Mouse (Mus musculus) CH12.LX (cell line): Measurements from ENCODE around the gene Abtb2. TPM values are rescaled to one million over a fixed set of nuclear protein-coding genes. Genes with fewer than 3 reads are reported as not detected.

Experiments
- DNase-seq: peaks from one replicate; pipeline ENCODE4 v3.0.0-alpha.2; 2013; ENCODE audit errors: extremely low read depth
- H3K27ac ChIP-seq: 2 replicates; pipeline ENCODE4 v1.5.1; 2012; ENCODE audit warnings: low read depth, mild to moderate bottlenecking, control low read depth, moderate library complexity; ENCODE audit not compliant: insufficient read depth
- H3K27me3 ChIP-seq: replicated peaks from 2 replicates; pipeline ENCODE3; 2012; ENCODE audit warnings: inconsistent platforms
- H3K36me3 ChIP-seq, 2 experiments: replicated peaks in 1 of 2; 2 replicates each; pipeline versions ENCODE3 to v1.6.1; 2012; ENCODE audit warnings: inconsistent platforms in 1 of 2, low read length in 1 of 2, mild to moderate bottlenecking in 1 of 2, mixed read lengths in 1 of 2, moderate library complexity in 1 of 2; ENCODE audit not compliant: control insufficient read depth in 1 of 2, insufficient read depth in 1 of 2
- H3K4me1 ChIP-seq, 2 experiments: 2 replicates each; pipeline ENCODE4 v1.6.1; 2012; ENCODE audit warnings: inconsistent platforms in 1 of 2, moderate library complexity in 1 of 2; ENCODE audit not compliant: insufficient read depth in 2 of 2, control insufficient read depth in 1 of 2
- H3K4me2 ChIP-seq: 2 replicates; pipeline ENCODE4 v1.6.1; 2012; ENCODE audit warnings: low read depth, mild to moderate bottlenecking, control low read depth; ENCODE audit not compliant: poor library complexity, insufficient read depth, severe bottlenecking
- H3K4me3 ChIP-seq, 3 experiments: fragments of 150-350 bp in 1 of 3; sonication (generic) in 1 of 3; replicated peaks in 1 of 3; 2 replicates each; pipeline versions ENCODE3 to v1.5.1; 2011 to 2012; ENCODE audit warnings: low read depth in 2 of 3, low read length in 2 of 3, mild to moderate bottlenecking in 2 of 3, moderate library complexity in 2 of 3, control low read depth in 1 of 3, improper control_type of control experiment in 1 of 3, inconsistent platforms in 1 of 3, mixed read lengths in 1 of 3; ENCODE audit not compliant: poor library complexity in 1 of 3
- H3K79me2 ChIP-seq: replicated peaks from 2 replicates; pipeline ENCODE4 v1.6.1; 2012; ENCODE audit warnings: mild to moderate bottlenecking, moderate library complexity; ENCODE audit not compliant: control insufficient read depth, poor library complexity, insufficient read depth, severe bottlenecking; ENCODE audit errors: extremely low read depth
- H3K9ac ChIP-seq: 2 replicates; pipeline ENCODE4 v1.6.1; 2012; ENCODE audit warnings: low read depth, mild to moderate bottlenecking, control low read depth, moderate library complexity; ENCODE audit not compliant: insufficient read depth
- H3K9me3 ChIP-seq: replicated peaks from 2 replicates; pipeline ENCODE3; 2012; ENCODE audit warnings: low read length, inconsistent platforms, mixed read lengths
- CHD1 ChIP-seq: IDR thresholded peaks from 2 replicates; pipeline ENCODE4 v1.6.1; 2012; ENCODE audit warnings: low read depth, low read length, improper control_type of control experiment, inconsistent platforms
- CTCF ChIP-seq, 2 experiments: IDR thresholded peaks in 1 of 2; conservative IDR thresholded peaks in 1 of 2; 2 replicates each; pipeline ENCODE4 v1.5.1; 2011 to 2012; ENCODE audit warnings: low read depth in 2 of 2, low read length in 2 of 2, improper control_type of control experiment in 1 of 2, inconsistent platforms in 1 of 2, mild to moderate bottlenecking in 1 of 2, moderate library complexity in 1 of 2
- E2F4 ChIP-seq: IDR thresholded peaks from 2 replicates; pipeline ENCODE4 v1.6.1; 2011; ENCODE audit warnings: low read depth, low read length, improper control_type of control experiment; ENCODE audit not compliant: insufficient replicate concordance
- JUN ChIP-seq: IDR thresholded peaks from 2 replicates; pipeline ENCODE4 v1.6.1; 2011; ENCODE audit warnings: low read depth, mild to moderate bottlenecking, low read length, improper control_type of control experiment, moderate library complexity; ENCODE audit not compliant: insufficient read depth
- MYC ChIP-seq: IDR thresholded peaks from 2 replicates; pipeline ENCODE4 v1.6.1; 2011; ENCODE audit warnings: low read depth, mild to moderate bottlenecking, improper control_type of control experiment, low read length
- NELFE ChIP-seq: IDR thresholded peaks from 2 replicates; pipeline ENCODE4 v1.6.1; 2011; ENCODE audit warnings: low read depth, low read length, improper control_type of control experiment
- POLR2A ChIP-seq: IDR thresholded peaks from 2 replicates; pipeline ENCODE4 v1.6.1; 2011; ENCODE audit warnings: low read depth, mild to moderate bottlenecking, improper control_type of control experiment, low read length
- RAD21 ChIP-seq: IDR thresholded peaks from 2 replicates; pipeline ENCODE4 v1.6.1; 2011; ENCODE audit warnings: low read depth, mild to moderate bottlenecking, low read length, improper control_type of control experiment, moderate library complexity
- USF1 ChIP-seq: IDR thresholded peaks from 2 replicates; pipeline ENCODE4 v1.6.1; 2014; ENCODE audit warnings: low read depth, mild to moderate bottlenecking, inconsistent platforms, low read length, improper control_type of control experiment
- ZNF384 ChIP-seq: IDR thresholded peaks from 2 replicates; pipeline ENCODE4 v1.6.1; 2012; ENCODE audit warnings: low read depth, low read length, improper control_type of control experiment, inconsistent platforms
- dilution Hi-C: fragments of 300-500 bp; cut with MboI; formaldehyde crosslinking; loops from 2 replicates; pipeline ENCODE4 v1.14.3; 2020; ENCODE audit warnings: low sequenced_read_pairs; ENCODE audit not compliant: extremely low pct_unique_long_range_greater_than_20kb, extremely low pct_ligation_motif_present
- in situ Hi-C: fragments of 300-500 bp; cut with MboI; formaldehyde crosslinking; loops from 3 replicates; pipeline ENCODE4 v1.14.3; 2019; ENCODE audit warnings: low sequenced_read_pairs, low pct_ligation_motif_present, low pct_unique_long_range_greater_than_20kb, mixed read lengths
- polyA plus RNA-seq: library from polyadenylated mRNA; unstranded; fragments of >175 nt; gene quantifications from 2 replicates; pipeline ENCODE4 v1.2.1, GENCODE M21; 2012; ENCODE audit warnings: low read depth; ENCODE audit not compliant: insufficient read length
- total RNA-seq, 2 experiments: library from RNA; depleted of rRNA; stranded (reverse); fragments of 300-350 nt in 1 of 2; fragments of >200 nt in 1 of 2; gene quantifications; 2 replicates each; pipeline ENCODE4 v1.2.3; 2012 to 2014

Abtb2 gene
- total and polyA plus RNA-seq, 3 experiments = 2.9 to 7.7 (median 3.8) TPM

DNA sequence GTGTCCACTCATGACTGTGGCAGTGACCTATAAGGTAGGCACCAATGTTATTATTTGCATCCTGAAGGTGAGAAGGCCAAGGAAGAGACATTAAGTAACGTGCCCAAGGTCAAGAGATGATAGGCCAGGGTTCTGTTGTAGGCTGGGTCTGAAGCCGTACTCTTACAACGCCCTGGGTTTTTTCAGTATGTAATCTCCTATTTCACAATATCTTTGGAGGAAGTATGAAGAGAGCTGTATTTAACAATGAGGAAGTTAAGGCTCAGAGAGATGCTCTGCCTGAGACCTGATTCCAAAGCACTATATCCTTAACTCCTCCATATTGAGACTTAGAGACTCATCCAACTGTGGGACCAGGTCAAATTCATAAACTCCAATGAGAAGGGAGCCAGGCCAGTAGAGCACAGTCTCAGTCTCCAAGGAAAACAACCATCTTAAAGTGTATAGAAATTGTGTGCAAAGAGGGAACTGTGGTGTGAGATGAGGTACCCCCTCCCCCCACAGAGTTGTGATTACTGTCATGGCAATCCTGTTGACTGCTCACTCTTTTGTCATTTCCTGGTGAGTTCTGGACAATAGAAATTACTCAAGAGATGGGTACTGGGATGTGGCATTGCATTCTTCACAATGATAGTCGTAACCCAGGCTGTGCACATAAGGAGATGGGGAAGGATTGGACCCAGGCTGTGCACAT is 39.8 kb downstream of the Abtb2 start:
- dilution Hi-C loops = no loop called here

DNA sequence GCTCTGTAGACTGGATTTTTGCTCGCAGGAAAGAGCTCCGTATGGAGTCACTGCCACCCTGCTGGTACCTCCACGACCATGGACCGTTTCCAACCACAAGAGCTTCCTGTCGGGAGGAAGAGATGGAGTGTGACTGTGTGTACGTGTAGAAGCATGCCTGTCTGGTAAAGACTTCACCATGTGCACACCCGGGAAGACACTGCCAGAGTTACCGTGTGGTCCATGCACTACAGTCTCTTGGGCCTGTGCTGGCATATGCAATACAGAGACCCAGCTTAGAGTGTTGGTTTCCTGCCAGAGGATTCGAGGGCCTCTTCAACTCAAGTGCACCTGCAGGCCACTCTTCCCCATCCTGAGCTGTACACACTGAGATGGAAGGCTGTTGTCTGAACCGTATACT is 41.8 kb downstream of the Abtb2 start:
- Histone ChIP-seq H3K4me1 (peaks cover 0 to 14% of the 10 kb centered on the region in 2 experiments; a peak in 1 of 4 replicates), H3K79me2 (no peaks in the 10 kb centered on the region), H3K27ac (no peak overlapping the region), H3K4me3 (no peak overlapping the region), H3K27me3 (no peaks in the 10 kb centered on the region), H3K4me2 (no peak overlapping the region), H3K9ac (no peak overlapping the region), H3K36me3 (peaks cover 0 to 5% of the 10 kb centered on the region in 2 experiments), H3K9me3 (no peaks in the 10 kb centered on the region)
- no peak for TF ChIP-seq CHD1
- TF ChIP-seq RAD21 = no peak
- no peak for TF ChIP-seq NELFE
- no peak for DNase-seq
- in situ Hi-C loops (no loop called here), dilution Hi-C loops (no loop called here)

More for the DNA sequence above, 39.8 kb downstream of the Abtb2 start:
- Histone ChIP-seq H3K4me3 (no peak overlapping the region), H3K9ac (no peak overlapping the region), H3K79me2 (no peaks in the 10 kb centered on the region), H3K27me3 (no peaks in the 10 kb centered on the region), H3K4me2 (no peak overlapping the region), H3K4me1 (peaks cover 4 to 34% of the 10 kb centered on the region in 2 experiments; a peak in 3 of 4 replicates), H3K27ac (no peak overlapping the region), H3K36me3 (peaks cover 0 to 5% of the 10 kb centered on the region in 2 experiments), H3K9me3 (no peaks in the 10 kb centered on the region)
- no peak for DNase-seq
- TF ChIP-seq CTCF (conservative IDR thresholded peaks at IDR 0.05 in 1 of 2, IDR thresholded peaks at IDR 0.05 in 1 of 2; ENCODE audit: low read depth in 2 of 2, low read length in 2 of 2) = no peak
- no peak for TF ChIP-seq JUN
- no peak for TF ChIP-seq POLR2A
- no peak for TF ChIP-seq USF1
- no peak for TF ChIP-seq ZNF384
- in situ Hi-C loops = no loop called here

DNA sequence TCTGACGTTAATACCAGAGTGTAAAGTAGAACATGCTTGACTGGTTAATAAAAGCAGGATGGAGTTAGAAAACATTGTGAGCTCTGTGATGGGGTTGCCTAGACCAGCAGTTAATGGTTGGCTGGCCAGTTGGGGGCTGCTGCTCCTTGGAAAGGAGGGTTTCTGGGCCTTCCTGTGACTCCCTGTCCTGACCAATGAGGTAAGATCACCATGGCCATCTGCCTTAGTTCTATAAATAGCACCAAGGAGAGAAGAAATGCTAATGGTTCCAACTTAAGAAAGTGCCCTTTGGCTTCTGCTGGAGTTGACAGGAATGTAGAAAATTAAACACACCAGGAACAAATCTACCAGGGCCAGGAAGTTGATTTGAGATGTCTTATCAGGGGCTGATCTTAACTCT is 42.8 kb downstream of the Abtb2 start:
- TF ChIP-seq CTCF (conservative IDR thresholded peaks at IDR 0.05 in 1 of 2, IDR thresholded peaks at IDR 0.05 in 1 of 2; ENCODE audit: low read depth in 2 of 2, low read length in 2 of 2) (no peak), E2F4 (no peak), CHD1 (no peak), MYC (no peak)
- Histone ChIP-seq H3K27ac (no peak overlapping the region), H3K27me3 (no peaks in the 10 kb centered on the region), H3K79me2 (no peaks in the 10 kb centered on the region), H3K9ac (no peak overlapping the region), H3K4me2 (no peak overlapping the region), H3K9me3 (no peaks in the 10 kb centered on the region), H3K4me1 (peaks cover under 1 to 23% of the 10 kb centered on the region in 2 experiments), H3K4me3 (no peak overlapping the region), H3K36me3 (peaks cover 0 to 5% of the 10 kb centered on the region in 2 experiments)
- dilution Hi-C loops = no loop called here
- in situ Hi-C loops = no loop called here
- no peak for DNase-seq
